In the genomic region with DNA sequence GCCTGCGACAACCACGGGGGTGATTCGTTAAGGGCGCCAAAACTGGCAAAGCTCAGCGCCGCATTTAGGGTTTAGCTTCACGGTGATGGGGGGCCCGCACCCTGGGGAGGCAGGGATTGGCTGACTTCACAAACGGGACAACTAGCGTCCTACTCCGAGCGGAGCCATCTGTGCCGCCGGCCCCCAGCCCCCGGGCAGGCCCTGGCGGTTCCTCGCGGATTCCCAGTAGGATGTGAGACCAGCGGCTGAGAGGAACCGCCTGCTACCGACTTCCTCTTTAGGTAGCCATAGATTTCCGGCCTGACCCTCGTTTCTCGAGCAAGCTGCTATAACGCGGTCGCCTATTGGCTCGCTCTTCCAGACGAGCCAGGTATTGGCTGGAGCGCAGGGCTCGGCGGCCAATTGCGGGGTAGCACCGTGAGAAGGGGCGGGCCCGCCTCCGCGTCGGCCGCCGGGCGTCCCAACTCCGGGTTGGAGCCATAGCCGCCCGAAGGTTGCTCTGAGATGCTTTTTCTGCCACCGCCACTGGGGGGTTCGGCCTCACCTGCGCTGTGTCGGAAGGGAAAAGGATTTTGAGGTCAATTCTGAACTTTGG, we compare ENCODE assay signal across 7 mouse cellular contexts. TPM values are rescaled to one million over a fixed set of nuclear protein-coding genes. Genes with fewer than 3 reads are reported as not detected.
DNase-seq lines count a peak whose midpoint lies in the region; ATAC-seq lines count a peak whose summit lies in the region.

TSS of gene Gsto2 (plus strand) at position 182 of the 595 bp plus-strand sequence.

- DNase-seq in adrenal gland, postnatal 14 days: peak; percentile 96
- DNase-seq in embryonic facial prominence, embryonic 11.5 days (ENCODE audit: low spot score): peak; percentile 98
- DNase-seq in kidney, adult 11 months: peak; percentile 94
- peak; percentile 96 for DNase-seq in limb, embryonic 10.5 days (ENCODE audit: low spot score)
- DNase-seq in spleen, adult 12 weeks (ENCODE audit: low spot score): peak; percentile 88

- H3K27me3 ChIP-seq in embryonic facial prominence, embryonic 11.5 days (ENCODE audit: control insufficient read depth, insufficient read depth, low read length): no peaks in the 10 kb centered on the region
- H3K27me3 ChIP-seq in limb, embryonic 10.5 days (ENCODE audit: low read depth, poor library complexity, severe bottlenecking): no peaks in the 10 kb centered on the region
- peaks cover 7% of the 10 kb centered on the region; the same call in 1 of the 2 replicates for H3K27me3 ChIP-seq in midbrain, embryonic 13.5 days

- ATAC-seq in embryonic facial prominence, embryonic 11.5 days (replicated peaks; ENCODE audit: insufficient number of reproducible peaks, low FRiP score, low TSS enrichment, low read depth): peak; percentile 100
- ATAC-seq in granulocyte monocyte progenitor cell, adult 5-6 weeks (replicated peaks; ENCODE audit: poor library complexity, severe bottlenecking): peak; percentile 98
- peak; percentile 100 for ATAC-seq in midbrain, embryonic 13.5 days

- peak within 1 kb of the TSS; percentile 85 for H3K9ac ChIP-seq in embryonic facial prominence, embryonic 11.5 days (replicated peaks; ENCODE audit: low read length)
- peak within 1 kb of the TSS; percentile 89 for H3K9ac ChIP-seq in midbrain, embryonic 13.5 days (replicated peaks)

- H3K27ac ChIP-seq in embryonic facial prominence, embryonic 11.5 days (replicated peaks; ENCODE audit: low read depth, low read length): peak within 1 kb of the TSS; percentile 43; the same call in 1 of the 2 replicates
- peak within 1 kb of the TSS; percentile 98 for H3K27ac ChIP-seq in limb, embryonic 10.5 days
- peak within 1 kb of the TSS; percentile 91 for H3K27ac ChIP-seq in midbrain, embryonic 13.5 days

- H3K9me3 ChIP-seq in embryonic facial prominence, embryonic 11.5 days (replicated peaks; ENCODE audit: control insufficient read depth, low read length): no peaks in the 10 kb centered on the region
- no peaks in the 10 kb centered on the region for H3K9me3 ChIP-seq in limb, embryonic 10.5 days (replicated peaks)
- no peaks in the 10 kb centered on the region for H3K9me3 ChIP-seq in midbrain, embryonic 13.5 days

- peak within 1 kb of the TSS; percentile 52 for H3K4me3 ChIP-seq in embryonic facial prominence, embryonic 11.5 days (ENCODE audit: low read depth, low read length)
- peak within 1 kb of the TSS; percentile 77 for H3K4me3 ChIP-seq in limb, embryonic 10.5 days
- peak within 1 kb of the TSS; percentile 70 for H3K4me3 ChIP-seq in midbrain, embryonic 13.5 days (replicated peaks)

- under 1% methylated on average over 49 of the region's 49 CpGs for WGBS in embryonic facial prominence, embryonic 11.5 days
- under 1% methylated on average over 49 of the region's 49 CpGs for WGBS in limb, embryonic 10.5 days
- WGBS in midbrain, embryonic 13.5 days: under 1% methylated on average over 49 of the region's 49 CpGs

- no peaks in the 10 kb centered on the region for H3K36me3 ChIP-seq in embryonic facial prominence, embryonic 11.5 days (replicated peaks; ENCODE audit: control insufficient read depth, insufficient read depth, low read depth, low read length)
- H3K36me3 ChIP-seq in limb, embryonic 10.5 days: peaks cover 41% of the 10 kb centered on the region
- no peaks in the 10 kb centered on the region for H3K36me3 ChIP-seq in midbrain, embryonic 13.5 days

- peak within 1 kb of the TSS; percentile 71 for H3K4me2 ChIP-seq in embryonic facial prominence, embryonic 11.5 days (ENCODE audit: low read depth, low read length)
- peak within 1 kb of the TSS; percentile 82 for H3K4me2 ChIP-seq in midbrain, embryonic 13.5 days (replicated peaks)

- no peaks in the 10 kb centered on the region for H3K4me1 ChIP-seq in embryonic facial prominence, embryonic 11.5 days (ENCODE audit: control insufficient read depth, insufficient read depth, low read length)
- peaks cover 27% of the 10 kb centered on the region for H3K4me1 ChIP-seq in limb, embryonic 10.5 days
- peaks cover 6% of the 10 kb centered on the region for H3K4me1 ChIP-seq in midbrain, embryonic 13.5 days (replicated peaks)

RNA-seq across cellular contexts. Expression of gene Gsto2, which starts in this region (rescaled TPM):
- 3.3 and 3.5 TPM in 2 replicates for total RNA-seq in adrenal gland, postnatal 14 days (2021)
- 0.77 and 1.3 TPM in 2 replicates for polyA plus RNA-seq in embryonic facial prominence, embryonic 11.5 days (2014; fragmentation: Nextera tagmentation; extraction: Ambion mirVana)
- not detected in 2 replicates for total RNA-seq in granulocyte monocyte progenitor cell, adult 5-6 weeks (2014; fragmentation: Nextera tagmentation)
- not detected in 2 replicates for total RNA-seq in granulocyte monocyte progenitor cell, adult 5-6 weeks (2017)
- 0.59 and 1.0 TPM in 2 replicates for polyA plus RNA-seq in limb, embryonic 10.5 days (2016; fragmentation: Nextera tagmentation; extraction: Ambion mirVana)
- polyA plus RNA-seq in midbrain, embryonic 13.5 days (2015; fragmentation: Nextera tagmentation; extraction: Ambion mirVana): 1.2 and 1.5 TPM in 2 replicates

Comparison
In these comparisons a context has a peak if more than half of its experiments do, and no peak if none do; other contexts are left out.
1. Peak in every context shown above with its lines: DNase-seq, ATAC-seq, H3K4me3 ChIP-seq and H3K27ac ChIP-seq.
2. Peak in ATAC-seq in granulocyte monocyte progenitor cell, adult 5-6 weeks; RNA of the gene not detected or under 1 TPM.
3. H3K27ac ChIP-seq: peak in every context shown above with its lines; median percentile 98 in limb, embryonic 10.5 days; 91 in midbrain, embryonic 13.5 days; 43 in embryonic facial prominence, embryonic 11.5 days.